Mouse (Mus musculus) neural tube, embryonic 11.5 days (tissue): ENCODE measurements around the gene Wfdc15a. TPM values are rescaled to one million over a fixed set of nuclear protein-coding genes. Genes with fewer than 3 reads are reported as not detected.

Experiments used
- ATAC-seq: fragments of 200-750 bp; cut with Nextera tagmentation; 2 replicates; pipeline ENCODE4 v1.8.0; 2017; ENCODE audit warnings: moderate number of reproducible peaks, mild to moderate bottlenecking, moderate TSS enrichment, moderate library complexity; ENCODE audit not compliant: insufficient read depth, low FRiP score, low TSS enrichment
- DNase-seq: peaks from one replicate; pipeline ENCODE4 v3.0.0-alpha.2; 2015; ENCODE audit warnings: low spot score
- H3K27ac ChIP-seq: fragments of 300-500 bp; sonication (generic); 2 replicates; pipeline ENCODE4 v1.5.1; 2014; ENCODE audit warnings: low read depth, mild to moderate bottlenecking, low read length
- H3K27me3 ChIP-seq: fragments of 300-500 bp; sonication (generic); 2 replicates; pipeline ENCODE4 v1.6.1; 2014; ENCODE audit warnings: mild to moderate bottlenecking, low read length, mixed read lengths; ENCODE audit not compliant: control insufficient read depth, insufficient read depth
- H3K36me3 ChIP-seq: fragments of 300-500 bp; sonication (generic); 2 replicates; pipeline ENCODE4 v1.6.1; 2014; ENCODE audit warnings: mild to moderate bottlenecking, low read length, moderate library complexity, mixed read lengths; ENCODE audit not compliant: control insufficient read depth, insufficient read depth
- H3K4me1 ChIP-seq: fragments of 300-500 bp; sonication (generic); 2 replicates; pipeline ENCODE4 v1.6.1; 2014; ENCODE audit warnings: low read length, mixed read lengths; ENCODE audit not compliant: control insufficient read depth, insufficient read depth
- H3K4me2 ChIP-seq: fragments of 300-500 bp; sonication (generic); 2 replicates; pipeline ENCODE4 v1.6.1; 2014; ENCODE audit warnings: low read depth, mild to moderate bottlenecking, moderate library complexity
- H3K4me3 ChIP-seq: fragments of 300-500 bp; sonication (generic); 2 replicates; pipeline ENCODE4 v1.5.1; 2014; ENCODE audit warnings: low read depth, low read length
- H3K9ac ChIP-seq: fragments of 300-500 bp; sonication (generic); 2 replicates; pipeline ENCODE4 v1.6.1; 2014; ENCODE audit warnings: mild to moderate bottlenecking, low read length
- H3K9me3 ChIP-seq: fragments of 300-500 bp; sonication (generic); 2 replicates; pipeline ENCODE4 v1.6.1; 2016; ENCODE audit warnings: low read length; ENCODE audit not compliant: control insufficient read depth
- WGBS: fragments of 180-500 bp; shearing (Covaris S2); extraction: QIAGEN DNeasy Blood & Tissue Kit; methylation state at CpG from one replicate; pipeline ENCODE4 v1.1.7; 2014; 5-methylcytosine and 5-hydroxymethylcytosine counted together
- polyA plus RNA-seq: library from polyadenylated mRNA; unstranded; fragments of >200 nt; fragmentation: Nextera tagmentation; extraction: Ambion mirVana; gene quantifications from 2 replicates; pipeline ENCODE4 v1.2.1, GENCODE M21; 2014

Wfdc15a gene
- not detected in 2 replicates for polyA plus RNA-seq

GRCm38 (mm10) chr2:164199626-164200327 is at the start of gene Wfdc15a:
Gene Wfdc15a, minus strand, starts transcription at chr2:164200130.
- H3K4me2 ChIP-seq, result no peak within 1 kb of the TSS
- H3K36me3 ChIP-seq, result no peaks in the 10 kb centered on the region
- no peak within 1 kb of the TSS for H3K4me3 ChIP-seq
- no peaks in the 10 kb centered on the region for H3K27me3 ChIP-seq
- no peak within 1 kb of the TSS for H3K9ac ChIP-seq
- no peaks in the 10 kb centered on the region for H3K9me3 ChIP-seq
- DNase-seq, result no peak
- 78% methylated on average over 20 of the region's 20 CpGs for WGBS
- no peak within 1 kb of the TSS for H3K27ac ChIP-seq
- no peak for ATAC-seq
- no peaks in the 10 kb centered on the region for H3K4me1 ChIP-seq

DNA sequence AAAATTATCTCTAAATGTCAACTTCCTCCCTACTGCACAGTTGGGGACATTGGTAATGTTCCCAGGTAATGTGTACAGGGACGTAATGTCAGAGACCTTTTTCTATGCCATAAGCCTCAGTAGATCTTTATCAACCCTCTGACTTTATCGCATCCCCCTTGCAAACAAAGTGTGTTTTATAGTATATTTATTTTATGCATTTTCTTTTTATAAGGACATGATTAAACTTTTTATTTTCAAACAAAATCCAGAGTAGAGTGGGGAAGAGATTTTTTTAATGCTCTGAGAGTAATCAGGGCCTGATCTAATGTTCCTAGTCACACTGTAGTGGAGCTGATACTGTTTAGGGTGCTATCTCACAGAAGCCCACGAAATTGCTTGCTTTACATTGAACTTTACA is 38.4 kb upstream of the Wfdc15a start, which contains the start of gene Svs2:
Gene Svs2, minus strand, starts transcription at position 101 of the 400 bp plus-strand sequence.
- Histone ChIP-seq H3K9ac (no peak within 1 kb of the TSS), H3K27me3 (no peaks in the 10 kb centered on the region), H3K4me2 (no peak within 1 kb of the TSS), H3K36me3 (no peaks in the 10 kb centered on the region), H3K9me3 (no peaks in the 10 kb centered on the region), H3K4me3 (no peak within 1 kb of the TSS), H3K4me1 (no peaks in the 10 kb centered on the region), H3K27ac (no peak within 1 kb of the TSS)
- DNase-seq (no peak), ATAC-seq (no peak)
- 87% methylated on average over 3 of the region's 3 CpGs for WGBS

DNA sequence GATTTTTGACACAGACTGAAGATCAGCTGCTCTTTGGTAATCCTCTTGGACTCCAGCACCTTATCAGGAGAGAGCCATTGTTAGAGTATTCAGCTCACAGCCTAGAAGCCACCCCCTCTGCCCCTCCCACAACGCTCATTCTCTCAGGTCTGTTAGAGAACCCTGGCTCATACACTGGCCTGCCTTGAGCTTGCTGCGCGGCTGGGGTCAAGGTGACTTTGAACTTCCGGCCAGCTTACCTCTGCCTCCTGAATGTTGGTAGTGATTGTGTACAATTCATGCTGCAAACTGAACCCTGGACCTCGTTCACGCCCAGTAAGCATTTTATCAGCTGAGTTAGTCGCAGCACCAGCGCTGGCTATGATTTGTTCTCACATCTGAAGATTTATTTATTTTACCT is 32.7 kb upstream of the Wfdc15a start:
- WGBS, result 93% methylated on average over 8 of the region's 8 CpGs
- Histone ChIP-seq H3K4me1 (no peaks in the 10 kb centered on the region), H3K4me3 (no peak overlapping the region), H3K27ac (no peak overlapping the region), H3K27me3 (no peaks in the 10 kb centered on the region), H3K9ac (no peak overlapping the region), H3K9me3 (no peaks in the 10 kb centered on the region), H3K36me3 (no peaks in the 10 kb centered on the region), H3K4me2 (no peak overlapping the region)
- ATAC-seq (no peak), DNase-seq (no peak)

GRCm38 (mm10) chr2:164228361-164229070 is 28.6 kb upstream of the Wfdc15a start:
- no peak overlapping the region for H3K4me3 ChIP-seq
- no peak overlapping the region for H3K4me2 ChIP-seq
- H3K27me3 ChIP-seq, result no peaks in the 10 kb centered on the region
- no peaks in the 10 kb centered on the region for H3K4me1 ChIP-seq
- ATAC-seq (no peak), DNase-seq (no peak)
- 88% methylated on average over 8 of the region's 8 CpGs for WGBS
- H3K9ac ChIP-seq, result no peak overlapping the region
- no peak overlapping the region for H3K27ac ChIP-seq
- H3K9me3 ChIP-seq, result no peaks in the 10 kb centered on the region
- H3K36me3 ChIP-seq, result no peaks in the 10 kb centered on the region

GRCm38 (mm10) chr2:164221522-164221921 is 21.6 kb upstream of the Wfdc15a start, which contains the start of gene Wfdc15b:
Gene Wfdc15b, minus strand, starts transcription at chr2:164221660.
- Histone ChIP-seq H3K9me3 (no peaks in the 10 kb centered on the region), H3K27me3 (no peaks in the 10 kb centered on the region), H3K27ac (no peak within 1 kb of the TSS), H3K4me2 (no peak within 1 kb of the TSS), H3K4me3 (no peak within 1 kb of the TSS), H3K4me1 (no peaks in the 10 kb centered on the region), H3K9ac (no peak within 1 kb of the TSS), H3K36me3 (no peaks in the 10 kb centered on the region)
- 82% methylated on average over 11 of the region's 11 CpGs for WGBS
- DNase-seq (no peak), ATAC-seq (no peak)

DNA sequence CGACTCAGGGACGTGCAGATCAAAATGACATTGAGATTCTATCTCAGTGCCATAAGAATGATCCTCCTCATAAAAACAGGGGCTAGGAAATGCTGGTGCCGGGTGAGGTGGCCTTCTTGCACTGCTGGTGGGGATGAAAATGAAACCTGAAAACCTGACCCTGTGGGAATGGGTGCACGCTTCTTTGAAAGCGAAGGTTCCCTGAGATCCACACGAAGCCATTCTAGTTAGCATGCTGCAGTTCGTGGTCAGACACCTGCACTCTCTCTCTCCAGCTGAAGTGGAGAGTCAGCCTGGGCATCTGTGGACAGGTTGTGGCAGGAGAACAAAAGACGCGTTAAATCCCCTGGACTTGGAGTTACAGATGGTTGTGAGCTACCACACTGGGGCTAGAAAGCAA is 19.4 kb upstream of the Wfdc15a start:
- Histone ChIP-seq H3K9me3 (no peaks in the 10 kb centered on the region), H3K36me3 (no peaks in the 10 kb centered on the region), H3K4me1 (no peaks in the 10 kb centered on the region), H3K9ac (no peak overlapping the region), H3K4me3 (no peak overlapping the region), H3K4me2 (no peak overlapping the region), H3K27ac (no peak overlapping the region), H3K27me3 (no peaks in the 10 kb centered on the region)
- DNase-seq, result no peak
- 85% methylated on average over 9 of the region's 9 CpGs for WGBS
- ATAC-seq, result no peak

DNA sequence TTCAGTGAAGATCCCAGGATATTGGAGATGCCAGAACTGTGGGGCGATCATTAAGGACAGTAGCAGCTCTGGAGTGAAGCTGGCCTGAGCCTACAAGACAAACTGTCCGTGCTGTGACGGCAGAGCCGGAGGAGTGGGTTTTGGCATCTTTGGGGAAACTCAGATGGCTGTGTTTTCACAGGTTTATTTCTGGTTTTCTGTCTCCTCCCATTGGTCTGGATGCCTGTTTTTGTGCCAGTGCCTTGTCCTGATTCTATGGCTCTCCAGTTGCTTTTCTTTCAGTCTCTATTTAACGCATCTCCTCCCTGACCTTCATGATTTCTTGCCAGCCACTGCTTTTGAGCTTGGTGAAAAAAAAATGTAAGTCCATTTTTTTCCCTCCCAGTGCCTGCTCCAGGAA is 12.8 kb upstream of the Wfdc15a start:
- H3K4me1 ChIP-seq, result no peaks in the 10 kb centered on the region
- 85% methylated on average over 5 of the region's 5 CpGs for WGBS
- H3K27ac ChIP-seq, result no peak overlapping the region
- no peaks in the 10 kb centered on the region for H3K27me3 ChIP-seq
- ATAC-seq (no peak), DNase-seq (no peak)
- H3K9ac ChIP-seq, result no peak overlapping the region
- no peaks in the 10 kb centered on the region for H3K9me3 ChIP-seq
- H3K4me3 ChIP-seq, result no peak overlapping the region
- no peak overlapping the region for H3K4me2 ChIP-seq
- H3K36me3 ChIP-seq, result no peaks in the 10 kb centered on the region

DNA sequence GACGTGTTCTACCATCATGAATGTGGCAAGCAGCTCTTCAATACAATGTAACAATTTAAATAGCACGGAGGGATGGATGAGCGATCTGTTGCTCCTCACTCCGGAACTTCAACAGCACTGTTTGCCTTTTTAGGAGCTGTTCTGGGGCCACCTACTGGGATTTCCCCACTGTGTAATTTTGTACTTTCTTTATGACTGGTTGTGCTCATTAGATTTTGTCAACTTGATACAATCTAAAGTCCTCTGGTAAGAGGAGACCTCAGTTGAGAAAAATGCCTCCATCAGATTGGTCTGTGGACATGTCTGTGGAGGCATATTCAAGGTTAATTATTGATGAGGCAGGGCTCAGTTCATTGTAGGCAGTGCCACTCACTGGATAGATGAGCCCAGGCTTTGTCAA is 11.0 kb upstream of the Wfdc15a start:
- Histone ChIP-seq H3K4me1 (no peaks in the 10 kb centered on the region), H3K27me3 (no peaks in the 10 kb centered on the region), H3K9me3 (no peaks in the 10 kb centered on the region), H3K4me2 (no peak overlapping the region), H3K4me3 (no peak overlapping the region), H3K36me3 (no peaks in the 10 kb centered on the region), H3K27ac (no peak overlapping the region), H3K9ac (no peak overlapping the region)
- ATAC-seq, result no peak
- 91% methylated on average over 4 of the region's 4 CpGs for WGBS
- DNase-seq, result no peak

DNA sequence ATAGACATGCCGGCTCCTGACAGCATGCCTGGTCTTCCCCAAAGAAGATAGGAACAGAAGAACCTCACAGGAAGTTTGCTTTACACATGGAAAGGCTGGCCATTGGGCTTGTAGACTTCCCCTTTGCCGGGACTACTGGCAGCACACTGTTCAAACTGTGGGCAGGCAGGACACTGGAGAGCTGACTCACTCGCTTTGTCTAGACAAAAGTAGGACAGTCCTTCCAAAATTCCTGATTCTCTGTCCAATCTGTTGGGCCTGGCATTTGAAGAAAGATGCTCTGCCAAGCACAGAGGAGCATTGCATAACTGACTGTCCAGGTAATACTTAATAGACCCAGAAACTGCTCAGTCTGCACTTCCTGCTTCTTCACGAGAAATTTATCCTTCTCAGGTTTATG is 6.7 kb upstream of the Wfdc15a start:
- 81% methylated on average over 4 of the region's 4 CpGs for WGBS
- ATAC-seq (no peak), DNase-seq (no peak)
- H3K36me3 ChIP-seq, result no peaks in the 10 kb centered on the region
- H3K9me3 ChIP-seq, result no peaks in the 10 kb centered on the region
- H3K9ac ChIP-seq, result no peak overlapping the region
- no peaks in the 10 kb centered on the region for H3K4me1 ChIP-seq
- H3K27ac ChIP-seq, result no peak overlapping the region
- no peak overlapping the region for H3K4me3 ChIP-seq
- no peak overlapping the region for H3K4me2 ChIP-seq
- H3K27me3 ChIP-seq, result no peaks in the 10 kb centered on the region
